Mouse (Mus musculus) heart, adult 10 weeks (tissue): ENCODE measurements around the gene Usp12. TPM values are rescaled to one million over a fixed set of nuclear protein-coding genes. Genes with fewer than 3 reads are reported as not detected.

Experiments used
- polyA plus RNA-seq: library from polyadenylated mRNA; stranded (reverse); fragments of 350-450 nt; fragmentation: Illumina TruSeq; extraction: RNeasy Lipid Tissue Mini Kit (QIAGEN cat#74804); gene quantifications from one replicate; pipeline ENCODE4 v1.2.3, GENCODE M21; 2014; ENCODE audit warnings: low read depth, low replicate concordance

Usp12 gene
- polyA plus RNA-seq, result 15.0 TPM

DNA sequence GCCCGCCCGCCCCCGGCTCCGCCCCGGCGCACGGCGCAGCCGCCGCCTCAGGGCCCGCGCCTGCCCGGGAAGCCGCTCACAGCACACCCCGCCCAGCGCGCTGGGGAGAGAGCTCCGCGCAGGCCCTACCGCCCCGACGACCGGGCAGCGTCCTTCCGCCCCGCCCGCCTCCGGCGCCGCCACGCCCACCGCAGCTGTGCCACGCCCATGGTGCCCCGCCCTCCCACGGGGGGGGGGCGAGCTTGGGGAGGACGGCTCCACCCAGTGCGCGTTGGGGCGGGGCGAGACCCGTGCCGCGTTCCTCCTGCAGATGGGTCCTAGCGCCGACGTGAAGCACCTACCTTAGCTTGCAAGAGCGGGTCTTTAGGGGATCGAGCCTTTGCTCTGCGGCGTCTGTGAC lies at the start of gene Usp12:
Gene Usp12 (minus strand): TSS at position 154 of the 400 bp plus-strand sequence.

DNA sequence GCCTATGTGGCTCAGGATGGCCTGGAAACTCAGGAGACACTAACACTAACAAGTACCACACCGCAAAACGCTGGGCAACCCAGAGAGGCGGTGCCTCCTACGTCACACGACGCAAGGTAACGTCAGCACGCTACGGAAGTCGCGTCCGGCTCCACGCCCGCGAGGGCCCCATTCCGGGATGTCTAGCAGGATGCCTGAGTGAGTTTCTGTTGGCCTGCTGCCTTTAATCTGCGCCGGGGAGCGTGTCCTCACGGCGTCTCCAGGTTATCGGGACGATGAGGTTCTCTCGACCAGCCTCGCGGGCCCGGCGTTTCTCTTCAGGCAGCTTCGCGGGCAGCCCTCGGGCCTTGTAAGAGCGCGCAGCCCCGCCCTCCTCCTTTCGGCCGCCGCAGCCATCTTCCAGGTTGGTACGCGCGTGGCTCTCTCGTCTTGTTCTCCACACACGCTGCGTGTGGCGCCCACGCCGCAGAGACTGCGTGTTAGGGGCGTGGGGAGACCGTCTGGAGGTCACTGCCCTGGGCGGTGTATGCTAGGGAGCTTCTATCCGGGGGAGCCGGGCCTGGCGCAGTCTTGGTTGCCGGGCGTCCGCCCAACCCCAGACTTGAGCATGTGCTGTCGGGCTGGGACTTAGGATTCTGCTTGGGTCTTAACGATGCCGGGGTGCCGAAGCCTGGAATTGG lies 38.1 kb upstream of the Usp12 start, which contains the start of gene Rpl21:
Gene Rpl21 (plus strand): TSS at position 122 of the 680 bp plus-strand sequence.

Other genes starting within 250 kb of the Usp12 start
- gene Gm3415, start 238.9 kb downstream of the Usp12 start, polyA plus RNA-seq, result not detected
- gene Gpr12, start 209.8 kb downstream of the Usp12 start, polyA plus RNA-seq, result not detected
- gene Rpl21, start 37.9 kb upstream of the Usp12 start, polyA plus RNA-seq, result 459 TPM
- 6.5 TPM for gene Rasl11a, start 50.1 kb upstream of the Usp12 start, polyA plus RNA-seq
- 32.0 TPM for gene Gtf3a, start 153.7 kb upstream of the Usp12 start, polyA plus RNA-seq
- gene Mtif3, start 168.8 kb upstream of the Usp12 start, polyA plus RNA-seq, result 24.7 TPM